20 mouse cellular contexts compared by ENCODE assay signal in genomic region chr13:56742325-56742901, GRCm38 (mm10). TPM values are rescaled to one million over a fixed set of nuclear protein-coding genes. Genes with fewer than 3 reads are reported as not detected.
"Had no signal": no experiment of that assay in that cellular context is flagged by ENCODE, and none has a peak within 500 bp of the region (broad histone marks: within the 10 kb centered on the region; RNA-seq: fewer than 3 reads in every experiment).

No protein-coding gene starts in this region.

- H3K27me3 ChIP-seq: kidney, embryonic 15.5 days; liver, embryonic 15.5 days; midbrain, embryonic 12.5 days; neural tube, embryonic 12.5 days had no signal

- H3K27ac ChIP-seq: kidney, embryonic 15.5 days; left cerebral cortex, adult 2 months; limb, embryonic 10.5 days; liver, embryonic 15.5 days; macrophage; midbrain, embryonic 12.5 days; neural tube, embryonic 12.5 days had no signal

- H3K9ac ChIP-seq: kidney, embryonic 15.5 days; liver, embryonic 15.5 days; lung, embryonic 14.5 days; midbrain, embryonic 12.5 days; neural tube, embryonic 12.5 days had no signal

- H3K4me1 ChIP-seq: limb, embryonic 10.5 days; neural tube, embryonic 12.5 days had no signal

- H3K9me3 ChIP-seq: kidney, embryonic 15.5 days; limb, embryonic 10.5 days; liver, embryonic 15.5 days; megakaryocyte, embryonic 14.5 days; midbrain, embryonic 12.5 days; neural tube, embryonic 12.5 days had no signal

- DNase-seq: kidney, adult 18-20 months; kidney, postnatal 14 days; lung, embryonic 14.5 days; lung, postnatal 14 days; right cerebral cortex, postnatal 4 days; spleen, adult 18-20 months; thymus, adult 2 months; thymus, postnatal 25 days had no signal

- H3K4me2 ChIP-seq: kidney, embryonic 15.5 days; liver, embryonic 11.5 days; liver, embryonic 15.5 days; lung, embryonic 14.5 days; midbrain, embryonic 12.5 days; neural tube, embryonic 12.5 days had no signal

- H3K4me3 ChIP-seq: kidney, embryonic 15.5 days; left cerebral cortex, adult 2 months; limb, embryonic 10.5 days; liver, embryonic 15.5 days; megakaryocyte, embryonic 14.5 days; midbrain, embryonic 12.5 days; neural tube, embryonic 12.5 days had no signal

RNA-seq across cellular contexts. Expression of gene Gm45623, which starts 11.2 kb away (rescaled TPM):
- total RNA-seq: monocyte, adult 5-6 weeks; neutrophil, adult 5-6 weeks had no signal
- polyA plus RNA-seq: kidney, embryonic 15.5 days; limb, embryonic 10.5 days; liver, embryonic 11.5 days; liver, embryonic 15.5 days; macrophage; thymus, adult 2 months; urinary bladder, adult 2 months had no signal
